Mouse (Mus musculus) heart, postnatal 0 days (tissue): ENCODE results near the gene Rph3a. TPM values are rescaled to one million over a fixed set of nuclear protein-coding genes. Genes with fewer than 3 reads are reported as not detected.
"Not testable (repeated sequence)": the region's sequence is repeated elsewhere in the genome, so short reads cannot be mapped to it uniquely, and the experiment has no call there.

ENCODE experiments used
- ATAC-seq: fragments of 200-750 bp; cut with Nextera tagmentation; 2 replicates; pipeline ENCODE4 v1.8.0; 2017; ENCODE audit warnings: low read depth, moderate number of reproducible peaks, moderate library complexity; ENCODE audit not compliant: insufficient read depth
- DNase-seq: peaks from one replicate; pipeline ENCODE4 v3.0.0-alpha.2; 2016; ENCODE audit warnings: low spot score
- H3K27ac ChIP-seq: fragments of 300-500 bp; sonication (generic); 2 replicates; pipeline ENCODE4 v1.5.1; 2014; ENCODE audit warnings: low read depth, mild to moderate bottlenecking
- H3K27me3 ChIP-seq: fragments of 300-500 bp; sonication (generic); 2 replicates; pipeline ENCODE4 v1.6.1; 2014; ENCODE audit warnings: low read length, mixed read lengths; ENCODE audit not compliant: control insufficient read depth, insufficient read depth
- H3K36me3 ChIP-seq: fragments of 300-500 bp; sonication (generic); replicated peaks from 2 replicates; pipeline ENCODE4 v1.6.1; 2014; ENCODE audit warnings: low read length, mixed read lengths; ENCODE audit not compliant: control insufficient read depth, insufficient read depth
- H3K4me1 ChIP-seq: fragments of 300-500 bp; sonication (generic); 2 replicates; pipeline ENCODE4 v1.6.1; 2014; ENCODE audit warnings: antibody characterized with exemption; ENCODE audit not compliant: control insufficient read depth, insufficient read depth
- H3K4me2 ChIP-seq: fragments of 300-500 bp; sonication (generic); 2 replicates; pipeline ENCODE4 v1.6.1; 2014; ENCODE audit warnings: low read depth, mild to moderate bottlenecking, low read length, moderate library complexity
- H3K4me3 ChIP-seq: fragments of 300-500 bp; sonication (generic); 2 replicates; pipeline ENCODE4 v1.5.1; 2014; ENCODE audit warnings: low read depth, low read length
- H3K9ac ChIP-seq: fragments of 300-500 bp; sonication (generic); replicated peaks from 2 replicates; pipeline ENCODE4 v1.6.1; 2014; ENCODE audit warnings: low read depth, low read length, mixed read lengths
- H3K9me3 ChIP-seq: fragments of 300-500 bp; sonication (generic); replicated peaks from 2 replicates; pipeline ENCODE4 v1.6.1; 2016; ENCODE audit warnings: low read length; ENCODE audit not compliant: control insufficient read depth
- CTCF ChIP-seq: IDR thresholded peaks from 2 replicates; pipeline ENCODE4 v1.5.1; 2016; ENCODE audit warnings: antibody characterized with exemption, control low read depth, low read depth
- EP300 ChIP-seq: IDR thresholded peaks from 2 replicates; pipeline ENCODE4 v1.6.1; 2016; ENCODE audit warnings: antibody characterized with exemption, low read depth
- WGBS: fragments of 180-500 bp; shearing (Covaris S2); extraction: QIAGEN DNeasy Blood & Tissue Kit; methylation state at CpG from one replicate; pipeline ENCODE4 v1.1.7; 2014; 5-methylcytosine and 5-hydroxymethylcytosine counted together
- polyA plus RNA-seq: library from polyadenylated mRNA; unstranded; fragments of >200 nt; fragmentation: Nextera tagmentation; extraction: Ambion mirVana; gene quantifications from 2 replicates; pipeline ENCODE4 v1.2.1, GENCODE M21; 2015
- total RNA-seq: library from RNA; depleted of rRNA; stranded (reverse); fragments of >200 nt; gene quantifications from 2 replicates; pipeline ENCODE4 v1.2.3, GENCODE M21; 2014; ENCODE audit warnings: low replicate concordance

The Rph3a gene
- total and polyA plus RNA-seq, 2 experiments from 2014 or later, result not detected

- Histone ChIP-seq H3K9ac (no peak overlapping the region), H3K36me3 (no peaks in the 10 kb centered on the region), H3K27me3 (no peaks in the 10 kb centered on the region), H3K9me3 (no peaks in the 10 kb centered on the region), H3K4me1 (no peaks in the 10 kb centered on the region), H3K4me3 (no peak overlapping the region), H3K4me2 (no peak overlapping the region), H3K27ac (no peak overlapping the region)
- no peak for DNase-seq
- 86% methylated on average over 5 of the region's 5 CpGs for WGBS
- TF ChIP-seq EP300 (no peak), CTCF (no peak)
- ATAC-seq, result no peak
Measured at GRCm38 (mm10) chr5:120902056-120902455, 107.8 kb downstream of the Rph3a start.

- DNase-seq (no peak), ATAC-seq (no peak)
- no peaks in the 10 kb centered on the region for H3K27me3 ChIP-seq
- H3K4me2 ChIP-seq, result no peak overlapping the region
- TF ChIP-seq CTCF (no peak), EP300 (no peak)
- 37% methylated on average over 1 of the region's 1 CpGs for WGBS
- no peaks in the 10 kb centered on the region for H3K9me3 ChIP-seq
- no peak overlapping the region for H3K4me3 ChIP-seq
- no peak overlapping the region for H3K9ac ChIP-seq
- no peaks in the 10 kb centered on the region for H3K36me3 ChIP-seq
- no peak overlapping the region for H3K27ac ChIP-seq
- no peaks in the 10 kb centered on the region for H3K4me1 ChIP-seq
Measured at GRCm38 (mm10) chr5:120900666-120901065, 109.2 kb downstream of the Rph3a start.

- H3K27ac ChIP-seq, result no peak overlapping the region
- no peak for ATAC-seq
- H3K36me3 ChIP-seq, result no peaks in the 10 kb centered on the region
- no peaks in the 10 kb centered on the region for H3K4me1 ChIP-seq
- H3K4me3 ChIP-seq, result no peak overlapping the region
- H3K27me3 ChIP-seq, result no peaks in the 10 kb centered on the region
- no peak for DNase-seq
- no peak overlapping the region for H3K9ac ChIP-seq
- TF ChIP-seq CTCF, result no peak
- no peak for TF ChIP-seq EP300
- H3K9me3 ChIP-seq, result no peaks in the 10 kb centered on the region
- no peak overlapping the region for H3K4me2 ChIP-seq
Measured at GRCm38 (mm10) chr5:120898726-120899125, 111.2 kb downstream of the Rph3a start.

- no peak for ATAC-seq
- no peak for TF ChIP-seq CTCF
- TF ChIP-seq EP300, result no peak
- Histone ChIP-seq H3K27ac (no peak overlapping the region), H3K9ac (no peak overlapping the region), H3K36me3 (no peaks in the 10 kb centered on the region), H3K27me3 (no peaks in the 10 kb centered on the region), H3K9me3 (no peaks in the 10 kb centered on the region), H3K4me3 (no peak overlapping the region), H3K4me2 (no peak overlapping the region), H3K4me1 (no peaks in the 10 kb centered on the region)
- no peak for DNase-seq
- WGBS, result 66% methylated on average over 6 of the region's 6 CpGs
Measured at GRCm38 (mm10) chr5:120898307-120898706, 111.6 kb downstream of the Rph3a start.

GRCm38 (mm10) chr5:120895231-120895900 lies 114.5 kb downstream of the Rph3a start:
- H3K9ac ChIP-seq, result no peak overlapping the region
- H3K4me3 ChIP-seq, result no peak overlapping the region
- TF ChIP-seq EP300 (no peak), CTCF (no peak)
- H3K9me3 ChIP-seq, result no peaks in the 10 kb centered on the region
- no peaks in the 10 kb centered on the region for H3K36me3 ChIP-seq
- DNase-seq (no peak), ATAC-seq (no peak)
- no peaks in the 10 kb centered on the region for H3K27me3 ChIP-seq
- no peak overlapping the region for H3K27ac ChIP-seq
- no peaks in the 10 kb centered on the region for H3K4me1 ChIP-seq
- 82% methylated on average over 11 of the region's 11 CpGs for WGBS
- no peak overlapping the region for H3K4me2 ChIP-seq

- DNase-seq, H3K27me3 ChIP-seq, ATAC-seq, H3K9me3 ChIP-seq, H3K9ac ChIP-seq, H3K36me3 ChIP-seq, H3K4me3 ChIP-seq, H3K4me2 ChIP-seq, H3K27ac ChIP-seq, H3K4me1 ChIP-seq: not testable (repeated sequence)
- 61% methylated on average over 2 of the region's 2 CpGs for WGBS
Measured at GRCm38 (mm10) chr5:120894692-120895091, 115.2 kb downstream of the Rph3a start.

GRCm38 (mm10) chr5:120893866-120894265 lies 116.0 kb downstream of the Rph3a start:
- not testable (repeated sequence) for H3K4me1 ChIP-seq, H3K4me2 ChIP-seq, H3K9ac ChIP-seq, H3K9me3 ChIP-seq, H3K27ac ChIP-seq, H3K27me3 ChIP-seq, H3K4me3 ChIP-seq, H3K36me3 ChIP-seq, DNase-seq, ATAC-seq
- 84% methylated on average over 4 of the region's 4 CpGs for WGBS
